Mouse (Mus musculus): ENCODE measurements around the gene Plk1. TPM values are rescaled to one million over a fixed set of nuclear protein-coding genes. Genes with fewer than 3 reads are reported as not detected.

Plk1 gene
- total RNA-seq, 2 experiments from 2014 or later: 1.5 to 1.7 TPM

DNA sequence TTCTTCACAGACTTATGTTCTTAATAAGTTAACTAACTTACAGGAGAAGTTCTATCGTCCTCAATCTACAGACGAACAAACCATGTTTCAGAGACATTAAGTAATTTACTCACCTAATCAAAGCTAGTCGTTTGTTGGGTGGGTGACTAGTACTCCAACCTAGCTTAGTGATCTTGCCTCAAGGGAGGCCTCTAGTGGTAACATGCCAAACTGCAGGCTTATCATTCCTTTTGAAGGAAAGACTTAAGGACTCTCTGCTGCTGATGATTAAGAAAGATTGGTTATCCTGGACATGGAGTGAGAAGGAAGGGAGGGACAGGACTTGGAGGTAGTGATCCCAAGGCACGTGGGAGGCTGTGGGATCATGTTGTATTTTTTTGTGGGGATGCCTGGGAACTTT is 38.1 kb downstream of the Plk1 start:
- H3K4me3 ChIP-seq: no peak overlapping the region
- H3K27ac ChIP-seq: no peak overlapping the region
- intact Hi-C loops (cut with DNase I): no loop called here
- DNase-seq (ENCODE audit: extremely low spot score in 1 of 2, low spot score in 2 of 2): peak; percentile 41 to 44
- peak; percentile 78 for TF ChIP-seq CTCF (IDR thresholded peaks at IDR 0.05)

DNA sequence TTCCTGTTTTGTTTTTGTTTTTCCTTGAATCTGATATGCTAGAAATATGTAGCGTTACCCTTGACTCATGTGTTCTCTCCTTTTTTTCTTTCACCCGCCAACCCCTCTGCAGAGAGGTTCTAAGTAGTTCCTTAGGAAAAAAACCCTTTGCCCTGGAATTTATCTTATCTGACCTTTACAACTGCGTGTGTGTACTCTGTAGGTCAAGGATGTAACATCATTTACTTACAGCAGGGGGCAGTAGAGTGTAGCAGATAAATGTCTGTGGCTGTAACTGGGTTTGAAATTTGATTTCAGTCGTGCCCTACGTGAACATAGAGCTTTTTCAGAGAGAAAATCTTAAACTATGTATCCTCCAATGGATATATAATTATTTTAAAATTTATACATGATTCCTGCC is 40.1 kb downstream of the Plk1 start:
- intact Hi-C loops (cut with DNase I): loop anchor here (1.0 kb wide), 2 partner anchors 43 to 260 kb away; no protein-coding TSS in a partner anchor
- H3K4me3 ChIP-seq: no peak overlapping the region
- peak; percentile 92 for TF ChIP-seq CTCF (IDR thresholded peaks at IDR 0.05)
- H3K27ac ChIP-seq: no peak overlapping the region
- no peak for DNase-seq (ENCODE audit: extremely low spot score in 1 of 2, low spot score in 2 of 2)

DNA sequence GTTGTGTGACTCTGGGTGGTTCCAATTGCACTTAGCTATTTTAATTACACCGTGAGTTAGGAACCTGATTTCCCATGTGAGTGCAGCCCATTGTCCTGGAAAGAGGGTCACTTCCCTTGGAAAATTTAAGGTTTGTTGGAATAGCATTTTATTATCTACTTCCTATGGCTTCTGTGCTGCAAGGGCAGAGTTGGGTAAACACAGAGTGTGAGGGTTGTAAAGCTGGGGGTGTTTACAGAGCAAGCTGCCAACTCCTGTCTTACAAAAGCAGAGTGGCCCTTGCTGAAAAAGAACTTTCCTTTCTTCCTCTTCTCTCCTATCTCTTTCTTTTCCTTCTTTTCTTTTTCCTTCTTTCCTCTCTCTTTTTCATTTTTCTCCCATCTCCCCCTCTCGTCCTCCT is 44.7 kb downstream of the Plk1 start:
- TF ChIP-seq CTCF (IDR thresholded peaks at IDR 0.05): no peak
- H3K27ac ChIP-seq: no peak overlapping the region
- H3K4me3 ChIP-seq: no peak overlapping the region
- no peak for DNase-seq (ENCODE audit: extremely low spot score in 1 of 2, low spot score in 2 of 2)
- intact Hi-C loops (cut with DNase I): no loop called here

DNA sequence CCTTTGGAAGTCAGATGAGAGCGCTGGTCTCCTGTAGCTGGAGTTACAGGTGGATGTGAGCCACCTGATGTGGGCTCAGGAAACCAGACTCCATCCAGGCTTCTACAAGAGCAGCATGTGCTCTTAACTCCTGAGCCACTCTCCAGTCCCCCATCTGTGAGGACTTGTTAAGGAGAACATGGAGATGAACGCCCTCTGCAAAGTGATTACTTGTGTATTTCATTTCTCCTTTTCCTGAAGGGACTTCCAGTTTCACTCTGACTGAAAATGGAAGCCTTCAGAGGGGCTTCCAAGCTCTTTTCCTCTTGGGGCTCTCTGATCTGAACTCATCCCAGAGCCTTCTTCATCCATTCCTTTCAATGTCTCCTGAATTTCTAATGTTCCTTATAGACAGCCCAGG is 46.9 kb downstream of the Plk1 start:
- DNase-seq (ENCODE audit: extremely low spot score in 1 of 2, low spot score in 2 of 2): no peak
- intact Hi-C loops (cut with DNase I): no loop called here
- no peak overlapping the region for H3K27ac ChIP-seq
- H3K4me3 ChIP-seq: no peak overlapping the region
- TF ChIP-seq CTCF (IDR thresholded peaks at IDR 0.05): no peak

DNA sequence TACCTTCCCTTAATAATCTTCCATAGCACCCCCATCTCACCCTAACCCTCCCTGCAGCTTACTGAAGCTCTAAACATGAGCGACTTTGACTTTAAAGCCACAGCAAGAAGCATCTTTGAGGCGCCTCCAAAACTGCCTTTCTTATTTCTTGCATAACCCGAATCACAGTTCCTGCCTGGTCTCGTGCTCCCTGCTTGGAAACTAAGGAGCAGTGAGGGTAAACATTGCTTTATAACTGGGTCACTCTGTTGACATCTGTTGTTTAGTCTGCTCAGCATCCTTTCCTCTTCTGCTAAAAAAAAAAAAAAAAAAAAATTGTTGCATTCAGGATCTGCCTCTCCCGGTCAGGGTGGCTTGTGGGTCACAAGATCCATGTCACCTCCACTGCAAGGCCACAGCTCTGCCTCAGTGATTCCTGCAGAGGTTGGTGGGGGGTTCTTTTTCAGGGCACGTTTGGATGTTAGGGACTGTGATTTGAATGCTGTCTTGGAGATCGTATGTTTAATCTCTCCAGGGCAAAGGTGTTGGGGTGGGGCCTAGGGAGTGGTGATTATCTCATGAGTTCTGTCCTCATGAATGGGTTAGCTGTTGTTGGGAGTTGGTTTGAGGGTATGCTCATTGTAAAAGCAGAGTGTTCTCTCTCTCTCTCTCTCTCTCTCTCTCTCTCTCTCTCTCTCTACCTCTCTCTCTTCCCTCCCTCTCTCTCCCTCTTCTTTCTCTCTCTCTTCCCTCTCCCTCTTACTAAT is 49.2 kb downstream of the Plk1 start:
- intact Hi-C loops (cut with DNase I): no loop called here
- no peak for DNase-seq (ENCODE audit: extremely low spot score in 1 of 2, low spot score in 2 of 2)
- Histone ChIP-seq H3K4me3 (no peak overlapping the region), H3K27ac (no peak overlapping the region)
- TF ChIP-seq CTCF (IDR thresholded peaks at IDR 0.05): no peak

DNA sequence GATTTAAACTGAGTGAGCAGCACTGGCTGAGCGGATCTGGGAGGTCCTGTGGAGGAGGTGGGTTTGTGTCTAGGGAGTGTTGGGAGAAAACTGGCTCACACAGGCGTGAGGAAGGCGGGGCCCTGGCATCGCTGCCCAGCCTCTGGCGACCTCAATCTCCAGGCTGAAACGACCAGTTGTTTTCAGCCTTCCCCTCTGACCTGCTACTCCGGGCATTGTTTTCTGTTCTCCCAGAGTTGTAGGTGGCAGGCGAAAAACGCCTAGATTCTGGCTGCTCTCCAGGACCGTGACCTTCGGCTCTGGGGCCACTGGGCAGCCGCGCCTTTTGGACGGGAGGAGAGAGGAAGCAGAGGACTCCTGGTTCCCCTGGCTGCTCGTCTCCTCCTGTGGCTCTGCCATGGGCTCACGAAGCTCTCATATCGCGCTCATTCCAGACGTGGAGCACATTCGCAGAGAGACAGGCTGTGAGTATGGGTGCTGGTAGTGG is 60.1 kb downstream of the Plk1 start, which contains the start of gene Chp2:
Gene Chp2 (plus strand): TSS at position 182 of the 487 bp plus-strand sequence.
- peak in 1 of 2 experiments; percentile 9 for DNase-seq (ENCODE audit: extremely low spot score in 1 of 2, low spot score in 2 of 2)
- Histone ChIP-seq H3K4me3 (peak within 1 kb of the TSS; percentile 31; the same call in 1 of the 2 replicates), H3K27ac (no peak within 1 kb of the TSS)
- intact Hi-C loops (cut with DNase I): no loop called here
- TF ChIP-seq CTCF (IDR thresholded peaks at IDR 0.05): no peak

Other genes with a start within 250 kb of the Plk1 start
- 10 to 100 TPM; 45.5 to 45.8 TPM for gene Cog7, start 177.7 kb upstream of the Plk1 start, total RNA-seq (2021)
- gene Gga2, start 138.2 kb upstream of the Plk1 start, total RNA-seq (2021): 10 to 100 TPM; 31.2 to 34.6 TPM
- gene Ubfd1, start 92.3 kb upstream of the Plk1 start, total RNA-seq (2021): 10 to 100 TPM; 59.2 to 60.4 TPM
- 1 to 10 TPM; 7.5 to 8.2 TPM for gene Ears2, start 92.2 kb upstream of the Plk1 start, total RNA-seq (2021)
- gene Ndufab1, start 57.6 kb upstream of the Plk1 start, total RNA-seq (2021): 100 to 1,000 TPM; 260 to 276 TPM
- 1 to 10 TPM; 1.2 to 2.2 TPM for gene Palb2, start 26.5 kb upstream of the Plk1 start, total RNA-seq (2021)
- 10 to 100 TPM; 90.7 to 96.2 TPM for gene Dctn5, start 26.4 kb upstream of the Plk1 start, total RNA-seq (2021)
- gene Ern2, start 26.8 kb downstream of the Plk1 start, total RNA-seq (2021): under 1 TPM; 0.45 to 0.75 TPM
- 1 to 10 TPM; 4.9 to 5.4 TPM for gene Chp2, start 60.1 kb downstream of the Plk1 start, total RNA-seq (2021)
- 100 to 1,000 TPM; 964 to 986 TPM for gene Prkcb, start 129.3 kb downstream of the Plk1 start, total RNA-seq (2021)